Mouse (Mus musculus) forebrain, postnatal 0 days (tissue): ENCODE results near the gene Higd1c. TPM values are rescaled to one million over a fixed set of nuclear protein-coding genes. Genes with fewer than 3 reads are reported as not detected.

Source experiments
- ATAC-seq: fragments of 200-750 bp; cut with Nextera tagmentation; 2 replicates; pipeline ENCODE4 v1.8.0; 2017; ENCODE audit warnings: mild to moderate bottlenecking, moderate library complexity
- DNase-seq: peaks from one replicate; pipeline ENCODE4 v3.0.0-alpha.2; 2015
- H3K27ac ChIP-seq: fragments of 300-500 bp; sonication (generic); 2 replicates; pipeline ENCODE4 v1.5.1; 2014; ENCODE audit warnings: low read depth, mild to moderate bottlenecking, antibody characterized with exemption, low read length, moderate library complexity, mixed read lengths
- H3K27me3 ChIP-seq: fragments of 300-500 bp; sonication (generic); 2 replicates; pipeline ENCODE4 v1.6.1; 2014; ENCODE audit warnings: mild to moderate bottlenecking, low read length, mixed read lengths; ENCODE audit not compliant: insufficient read depth
- H3K36me3 ChIP-seq: fragments of 300-500 bp; sonication (generic); 2 replicates; pipeline ENCODE4 v1.6.1; 2014; ENCODE audit warnings: mild to moderate bottlenecking, moderate library complexity; ENCODE audit not compliant: insufficient read depth
- H3K4me1 ChIP-seq: fragments of 300-500 bp; sonication (generic); 2 replicates; pipeline ENCODE4 v1.6.1; 2014; ENCODE audit warnings: antibody characterized with exemption; ENCODE audit not compliant: insufficient read depth
- H3K4me2 ChIP-seq: fragments of 300-500 bp; sonication (generic); 2 replicates; pipeline ENCODE4 v1.6.1; 2014; ENCODE audit warnings: low read depth, mild to moderate bottlenecking, moderate library complexity
- H3K4me3 ChIP-seq: fragments of 300-500 bp; sonication (generic); 2 replicates; pipeline ENCODE4 v1.5.1; 2014; ENCODE audit warnings: low read depth, low read length, mixed read lengths
- H3K9ac ChIP-seq: fragments of 300-500 bp; sonication (generic); 2 replicates; pipeline ENCODE4 v1.6.1; 2014; ENCODE audit warnings: mild to moderate bottlenecking
- H3K9me3 ChIP-seq: fragments of 300-500 bp; sonication (generic); 2 replicates; pipeline ENCODE4 v1.6.1; 2016; ENCODE audit warnings: low read length
- CTCF ChIP-seq: sonication (generic); IDR thresholded peaks from 2 replicates; pipeline ENCODE4 v1.5.1; 2016; ENCODE audit warnings: antibody characterized with exemption, control low read depth, low read depth
- WGBS: fragments of 180-500 bp; shearing (Covaris S2); extraction: QIAGEN DNeasy Blood & Tissue Kit; methylation state at CpG from one replicate; pipeline ENCODE4 v1.1.7; 2014; 5-methylcytosine and 5-hydroxymethylcytosine counted together
- polyA plus RNA-seq: library from polyadenylated mRNA; unstranded; fragments of >200 nt; fragmentation: Nextera tagmentation; extraction: Ambion mirVana; gene quantifications from 2 replicates; pipeline ENCODE4 v1.2.1, GENCODE M21; 2015
- total RNA-seq: library from RNA; depleted of rRNA; stranded (reverse); fragments of >200 nt; gene quantifications from 2 replicates; pipeline ENCODE4 v1.2.3, GENCODE M21; 2014

The Higd1c gene
- total and polyA plus RNA-seq, 2 experiments from 2014 or later = not detected

DNA sequence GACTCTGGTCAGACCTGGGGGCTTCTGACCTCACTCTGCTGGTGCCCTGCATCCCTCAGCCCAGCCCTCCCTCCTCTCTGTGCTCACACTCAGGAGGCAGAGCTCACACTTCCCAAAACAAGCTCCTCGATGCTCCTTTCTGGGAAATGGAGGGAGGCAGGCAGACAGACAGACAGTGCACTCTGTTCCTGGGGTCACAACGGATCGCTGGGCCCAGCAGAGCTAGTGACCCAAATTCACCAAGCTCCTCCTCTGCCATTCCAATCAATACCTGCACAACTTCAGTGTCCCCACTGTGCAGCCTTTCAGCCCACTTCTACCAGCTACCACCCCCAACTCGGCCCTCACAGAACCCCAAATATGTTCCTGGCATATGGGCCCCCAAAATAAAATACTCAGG lies 37.5 kb downstream of the Higd1c start:
- Histone ChIP-seq H3K4me2 (no peak overlapping the region), H3K27me3 (no peaks in the 10 kb centered on the region), H3K4me1 (no peaks in the 10 kb centered on the region), H3K27ac (no peak overlapping the region), H3K36me3 (peaks cover 85% of the 10 kb centered on the region), H3K9me3 (no peaks in the 10 kb centered on the region), H3K9ac (no peak overlapping the region), H3K4me3 (no peak overlapping the region)
- no peak for DNase-seq
- 94% methylated on average over 4 of the region's 4 CpGs for WGBS
- no peak for TF ChIP-seq CTCF
- no peak for ATAC-seq

DNA sequence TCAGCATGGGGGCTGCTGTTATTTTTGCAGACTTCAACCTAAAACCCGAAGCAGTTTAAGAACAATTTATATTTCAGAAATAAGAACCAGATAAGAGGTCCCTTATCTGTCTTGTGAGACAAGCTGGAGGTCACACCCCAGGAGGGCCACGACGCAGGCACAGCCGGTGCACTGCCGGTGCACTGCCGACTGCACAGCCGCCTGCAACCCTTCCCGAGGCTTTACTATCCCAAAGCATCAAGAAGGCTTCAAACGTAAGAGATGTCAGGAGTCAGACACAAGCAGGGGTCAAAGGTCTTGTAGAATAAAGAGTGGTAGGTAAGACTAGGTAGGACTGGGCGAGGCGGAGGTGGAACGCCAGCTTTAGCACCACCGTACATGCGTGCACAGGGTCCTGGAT lies 38.0 kb downstream of the Higd1c start:
- Histone ChIP-seq H3K36me3 (peaks cover 82% of the 10 kb centered on the region), H3K27me3 (no peaks in the 10 kb centered on the region), H3K4me3 (no peak overlapping the region), H3K9me3 (no peaks in the 10 kb centered on the region), H3K4me1 (no peaks in the 10 kb centered on the region), H3K9ac (no peak overlapping the region), H3K27ac (no peak overlapping the region), H3K4me2 (no peak overlapping the region)
- DNase-seq (no peak), ATAC-seq (no peak)
- no peak for TF ChIP-seq CTCF
- WGBS = 93% methylated on average over 14 of the region's 14 CpGs

DNA sequence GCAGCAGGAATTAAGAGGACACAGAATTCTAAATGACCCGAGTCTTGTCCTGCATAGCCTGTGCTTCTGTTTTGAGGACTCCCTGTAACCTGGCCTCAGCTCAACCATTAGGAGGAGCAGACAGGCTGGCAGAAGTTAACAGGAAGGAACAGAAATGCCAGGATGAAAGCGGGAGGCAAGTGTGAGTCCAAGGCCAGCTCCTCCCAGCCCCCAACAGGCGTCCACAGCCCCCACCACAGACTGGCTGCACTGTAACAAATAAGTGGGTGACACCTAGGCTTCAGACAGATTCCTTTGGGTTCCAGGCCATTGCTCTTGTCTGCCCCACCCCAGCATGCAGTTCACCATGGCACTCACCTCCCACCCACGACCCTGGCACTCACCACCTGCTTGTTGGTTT lies 38.5 kb downstream of the Higd1c start:
- WGBS = 87% methylated on average over 4 of the region's 4 CpGs
- ATAC-seq = no peak
- H3K27ac ChIP-seq = no peak overlapping the region

GRCm38 (mm10) chr15:100403318-100404000 lies 39.1 kb downstream of the Higd1c start:
- Histone ChIP-seq H3K36me3 (peaks cover 80% of the 10 kb centered on the region), H3K4me3 (no peak overlapping the region), H3K9ac (no peak overlapping the region), H3K27me3 (no peaks in the 10 kb centered on the region), H3K4me1 (no peaks in the 10 kb centered on the region), H3K4me2 (no peak overlapping the region), H3K27ac (no peak overlapping the region), H3K9me3 (no peaks in the 10 kb centered on the region)
- no peak for TF ChIP-seq CTCF
- DNase-seq = no peak
- ATAC-seq = no peak
- WGBS = 94% methylated on average over 16 of the region's 16 CpGs

More for the DNA sequence above, 38.5 kb downstream of the Higd1c start:
- Histone ChIP-seq H3K9ac (no peak overlapping the region), H3K4me2 (no peak overlapping the region), H3K36me3 (peaks cover 80% of the 10 kb centered on the region), H3K27me3 (no peaks in the 10 kb centered on the region), H3K9me3 (no peaks in the 10 kb centered on the region), H3K4me1 (no peaks in the 10 kb centered on the region), H3K4me3 (no peak overlapping the region)
- no peak for TF ChIP-seq CTCF
- DNase-seq = no peak

DNA sequence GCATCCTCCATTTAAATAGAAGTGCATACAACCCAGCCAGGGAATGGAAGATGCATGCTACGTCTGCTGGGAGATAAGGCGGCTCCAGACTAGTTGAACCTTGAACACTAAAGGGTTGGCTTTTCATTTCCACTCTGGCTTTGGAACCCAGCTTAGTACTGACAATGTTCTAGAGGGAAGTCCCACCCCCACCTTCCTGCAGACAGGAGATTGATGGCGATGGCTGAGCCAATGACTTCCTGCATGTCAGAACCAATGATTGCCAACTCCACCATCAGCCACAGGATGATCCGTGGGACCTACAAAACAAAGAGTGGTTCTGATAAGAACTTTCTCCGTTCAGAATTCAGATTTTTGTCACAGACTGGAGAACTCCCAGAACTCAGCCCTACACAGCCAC lies 41.7 kb downstream of the Higd1c start:
- H3K9ac ChIP-seq = no peak overlapping the region
- no peak for DNase-seq
- TF ChIP-seq CTCF = no peak
- 90% methylated on average over 5 of the region's 5 CpGs for WGBS
- no peaks in the 10 kb centered on the region for H3K27me3 ChIP-seq
- no peak overlapping the region for H3K27ac ChIP-seq
- H3K4me1 ChIP-seq = no peaks in the 10 kb centered on the region
- H3K9me3 ChIP-seq = no peaks in the 10 kb centered on the region
- H3K36me3 ChIP-seq = peaks cover 73% of the 10 kb centered on the region
- H3K4me2 ChIP-seq = no peak overlapping the region
- no peak overlapping the region for H3K4me3 ChIP-seq
- no peak for ATAC-seq

GRCm38 (mm10) chr15:100410918-100411672 lies 46.8 kb downstream of the Higd1c start:
- peaks cover 38% of the 10 kb centered on the region for H3K36me3 ChIP-seq
- no peaks in the 10 kb centered on the region for H3K27me3 ChIP-seq
- ATAC-seq = no peak
- H3K4me3 ChIP-seq = no peak overlapping the region
- H3K4me1 ChIP-seq = no peaks in the 10 kb centered on the region
- no peaks in the 10 kb centered on the region for H3K9me3 ChIP-seq
- DNase-seq = no peak
- WGBS = 66% methylated on average over 14 of the region's 14 CpGs
- no peak for TF ChIP-seq CTCF
- H3K4me2 ChIP-seq = no peak overlapping the region
- H3K27ac ChIP-seq = no peak overlapping the region
- H3K9ac ChIP-seq = no peak overlapping the region

- DNase-seq (no peak), ATAC-seq (no peak)
- peaks cover 36% of the 10 kb centered on the region for H3K36me3 ChIP-seq
- TF ChIP-seq CTCF = no peak
- no peak overlapping the region for H3K9ac ChIP-seq
- no peaks in the 10 kb centered on the region for H3K27me3 ChIP-seq
- H3K4me2 ChIP-seq = no peak overlapping the region
- WGBS = 89% methylated on average over 5 of the region's 5 CpGs
- no peak overlapping the region for H3K27ac ChIP-seq
- no peak overlapping the region for H3K4me3 ChIP-seq
- H3K9me3 ChIP-seq = no peaks in the 10 kb centered on the region
- H3K4me1 ChIP-seq = no peaks in the 10 kb centered on the region
These were observed 47.4 kb downstream of the Higd1c start for GRCm38 (mm10) chr15:100411731-100412130.
